In genomic region chr10:90672135-90672534, GRCm38 (mm10) we compare ENCODE assay signal across 22 mouse cellular contexts.
DNase-seq lines count a peak whose midpoint lies in the region; ATAC-seq and TF ChIP-seq lines count a peak whose summit lies in the region.
"Had no signal": no experiment of that assay in that cellular context is flagged by ENCODE, and none has a peak within 500 bp of the region (broad histone marks: within the 10 kb centered on the region; RNA-seq: fewer than 3 reads in every experiment).

No protein-coding gene starts in this region.

- H3K4me1 ChIP-seq in heart, embryonic 12.5 days (replicated peaks), result no peaks in the 10 kb centered on the region
- H3K4me1 ChIP-seq in midbrain, postnatal 0 days (ENCODE audit: insufficient read depth, low read length), result no peaks in the 10 kb centered on the region
- H3K4me1 ChIP-seq in midbrain, embryonic 10.5 days, result no peaks in the 10 kb centered on the region
- H3K4me1 ChIP-seq: embryonic facial prominence, embryonic 12.5 days; limb, embryonic 12.5 days; midbrain, embryonic 13.5 days had no signal

- H3K9ac ChIP-seq in heart, embryonic 12.5 days, result no peak overlapping the region
- H3K9ac ChIP-seq in midbrain, postnatal 0 days (replicated peaks; ENCODE audit: low read length, poor library complexity, severe bottlenecking), result no peak overlapping the region
- H3K9ac ChIP-seq: embryonic facial prominence, embryonic 12.5 days; limb, embryonic 12.5 days; liver, postnatal 0 days; midbrain, embryonic 13.5 days had no signal

- H3K27me3 ChIP-seq in heart, embryonic 12.5 days (replicated peaks), result no peaks in the 10 kb centered on the region
- no peaks in the 10 kb centered on the region for H3K27me3 ChIP-seq in midbrain, postnatal 0 days (ENCODE audit: insufficient read depth, low read length)
- H3K27me3 ChIP-seq in midbrain, embryonic 10.5 days (ENCODE audit: low read depth, poor library complexity, severe bottlenecking), result no peaks in the 10 kb centered on the region
- H3K27me3 ChIP-seq: embryonic facial prominence, embryonic 12.5 days; limb, embryonic 12.5 days; midbrain, embryonic 13.5 days had no signal

- peak; percentile 41 for DNase-seq in heart, adult 11 months
- DNase-seq in midbrain, postnatal 0 days (ENCODE audit: low spot score), result peak; percentile 53
- DNase-seq in midbrain, embryonic 10.5 days (ENCODE audit: low spot score), result no peak
- DNase-seq in cerebellum, postnatal 10 days, result peak; percentile 89 to 91
- DNase-seq in lung, postnatal 25 days (ENCODE audit: low spot score), result no peak
- no peak for DNase-seq in kidney, postnatal 14 days
- no peak for DNase-seq in adrenal gland, adult 8-10 months
- DNase-seq: adrenal gland, postnatal 14 days; gastrocnemius, adult 2 months; heart, postnatal 4 days; kidney, postnatal 36 days; layer of hippocampus, adult 9-11 months; liver, postnatal 0 days; lung, postnatal 10 days; right cerebral cortex, postnatal 25 days; spleen, adult 18-20 months had no signal

- H3K9me3 ChIP-seq in heart, embryonic 12.5 days (replicated peaks), result no peaks in the 10 kb centered on the region
- H3K9me3 ChIP-seq in midbrain, postnatal 0 days (ENCODE audit: low read length), result no peaks in the 10 kb centered on the region
- H3K9me3 ChIP-seq in midbrain, embryonic 10.5 days (replicated peaks), result no peaks in the 10 kb centered on the region
- H3K9me3 ChIP-seq: embryonic facial prominence, embryonic 12.5 days; limb, embryonic 12.5 days; midbrain, embryonic 13.5 days had no signal

- 73% methylated on average over 3 of the region's 3 CpGs for WGBS in heart, embryonic 12.5 days
- 92% methylated on average over 3 of the region's 3 CpGs for WGBS in midbrain, postnatal 0 days
- WGBS in midbrain, embryonic 10.5 days, result 85% methylated on average over 3 of the region's 3 CpGs

- H3K4me3 ChIP-seq in heart, embryonic 12.5 days, result no peak overlapping the region
- no peak overlapping the region for H3K4me3 ChIP-seq in midbrain, postnatal 0 days (ENCODE audit: low read depth, low read length)
- no peak overlapping the region for H3K4me3 ChIP-seq in midbrain, embryonic 10.5 days
- H3K4me3 ChIP-seq: embryonic facial prominence, embryonic 12.5 days; gastrocnemius, adult 2 months; limb, embryonic 12.5 days; midbrain, embryonic 13.5 days had no signal

- no peak overlapping the region for H3K4me2 ChIP-seq in heart, embryonic 12.5 days
- no peak overlapping the region for H3K4me2 ChIP-seq in midbrain, postnatal 0 days (ENCODE audit: low read depth, low read length, poor library complexity, severe bottlenecking)
- H3K4me2 ChIP-seq: embryonic facial prominence, embryonic 12.5 days; limb, embryonic 12.5 days; liver, embryonic 11.5 days; midbrain, embryonic 13.5 days had no signal

- H3K36me3 ChIP-seq in heart, embryonic 12.5 days, result no peaks in the 10 kb centered on the region
- no peaks in the 10 kb centered on the region for H3K36me3 ChIP-seq in midbrain, postnatal 0 days (ENCODE audit: insufficient read depth, low read length)
- no peaks in the 10 kb centered on the region for H3K36me3 ChIP-seq in midbrain, embryonic 10.5 days
- H3K36me3 ChIP-seq: embryonic facial prominence, embryonic 12.5 days; limb, embryonic 12.5 days; midbrain, embryonic 13.5 days had no signal

- TF ChIP-seq CTCF in midbrain, postnatal 0 days (IDR thresholded peaks at IDR 0.05), result no peak

- no peak for ATAC-seq in heart, embryonic 12.5 days (ENCODE audit: insufficient number of reproducible peaks, low FRiP score)
- ATAC-seq in midbrain, postnatal 0 days (ENCODE audit: low FRiP score), result no peak
- ATAC-seq: intestine, postnatal 0 days; liver, postnatal 0 days; midbrain, embryonic 13.5 days had no signal

- no peak overlapping the region for H3K27ac ChIP-seq in heart, embryonic 12.5 days (ENCODE audit: poor library complexity, severe bottlenecking)
- H3K27ac ChIP-seq in midbrain, postnatal 0 days (ENCODE audit: low read depth, low read length), result no peak overlapping the region
- no peak overlapping the region for H3K27ac ChIP-seq in midbrain, embryonic 10.5 days (replicated peaks)
- H3K27ac ChIP-seq: embryonic facial prominence, embryonic 12.5 days; gastrocnemius, adult 2 months; limb, embryonic 12.5 days; midbrain, embryonic 13.5 days had no signal

Comparison
In these comparisons a context has a peak if more than half of its experiments do, and no peak if none do; other contexts are left out.
1. DNase-seq: peak in heart, adult 11 months (single experiment), midbrain, postnatal 0 days (single experiment) and cerebellum, postnatal 10 days (2 of 2); none in midbrain, embryonic 10.5 days (single experiment), lung, postnatal 25 days (single experiment), kidney, postnatal 14 days (single experiment) and adrenal gland, adult 8-10 months (single experiment).